Mouse (Mus musculus) urinary bladder, postnatal 25 days (tissue): ENCODE measurements at regions not wholly inside any gene's neighbourhood (a gene's known extent, or its start where the extent isn't known, plus 50 kb on each side); places are given as distances from the start of the nearest gene placed in this dataset.

Source experiments
- DNase-seq: peaks from one replicate; pipeline ENCODE4 v3.0.0; 2022; ENCODE audit warnings: low spot score

GRCm38 (mm10) chr7:136530006-136530785, 364.2 kb upstream of the Mgmt start:
- no peak for DNase-seq

- DNase-seq = no peak
Observed at GRCm38 (mm10) chr7:136531301-136531700, 363.1 kb upstream of the Mgmt start.

GRCm38 (mm10) chr7:136541876-136542655, 352.3 kb upstream of the Mgmt start:
- DNase-seq = no peak

GRCm38 (mm10) chr7:136542896-136543295, 351.5 kb upstream of the Mgmt start:
- DNase-seq = no peak

- no peak for DNase-seq
Observed at GRCm38 (mm10) chr7:136547837-136548236, 346.6 kb upstream of the Mgmt start.

- DNase-seq = no peak
Observed at GRCm38 (mm10) chr7:136556436-136556835, 338.0 kb upstream of the Mgmt start.

- DNase-seq = no peak
Observed at GRCm38 (mm10) chr7:136559536-136559935, 334.9 kb upstream of the Mgmt start.

GRCm38 (mm10) chr7:136570911-136571310, 323.5 kb upstream of the Mgmt start:
- no peak for DNase-seq

GRCm38 (mm10) chr7:136581896-136582295, 312.5 kb upstream of the Mgmt start:
- DNase-seq = no peak

GRCm38 (mm10) chr7:136584361-136584760, 310.1 kb upstream of the Mgmt start:
- DNase-seq = no peak

- no peak for DNase-seq
Observed at GRCm38 (mm10) chr7:136588491-136588890, 305.9 kb upstream of the Mgmt start.

GRCm38 (mm10) chr7:136590947-136591346, 303.5 kb upstream of the Mgmt start:
- DNase-seq = no peak

GRCm38 (mm10) chr7:136607278-136608120, 286.9 kb upstream of the Mgmt start:
- no peak for DNase-seq

GRCm38 (mm10) chr7:136613496-136613895, 280.9 kb upstream of the Mgmt start:
- no peak for DNase-seq

GRCm38 (mm10) chr7:136624496-136624895, 269.9 kb upstream of the Mgmt start:
- DNase-seq = no peak

GRCm38 (mm10) chr7:136631089-136631488, 263.3 kb upstream of the Mgmt start:
- no peak for DNase-seq

GRCm38 (mm10) chr7:136640160-136640559, 254.3 kb upstream of the Mgmt start:
- no peak for DNase-seq

- DNase-seq = no peak
Observed at GRCm38 (mm10) chr7:136640771-136641170, 253.6 kb upstream of the Mgmt start.

GRCm38 (mm10) chr7:136649796-136650195, 244.6 kb upstream of the Mgmt start:
- no peak for DNase-seq

- no peak for DNase-seq
Observed at GRCm38 (mm10) chr7:136659930-136660329, 234.5 kb upstream of the Mgmt start.

- DNase-seq = no peak
Observed at GRCm38 (mm10) chr7:136660401-136660800, 234.0 kb upstream of the Mgmt start.

GRCm38 (mm10) chr7:136664424-136665082, 229.9 kb upstream of the Mgmt start:
- DNase-seq = no peak
